Mouse (Mus musculus): ENCODE results near the gene Olfr228. TPM values are rescaled to one million over a fixed set of nuclear protein-coding genes. Genes with fewer than 3 reads are reported as not detected.
"Not testable (repeated sequence)": the region's sequence is repeated elsewhere in the genome, so short reads cannot be mapped to it uniquely, and the experiment has no call there.

Olfr228 gene
- polyA plus RNA-seq (2015; fragmentation: Nextera tagmentation; extraction: Ambion mirVana) = not detected in 2 replicates

DNA sequence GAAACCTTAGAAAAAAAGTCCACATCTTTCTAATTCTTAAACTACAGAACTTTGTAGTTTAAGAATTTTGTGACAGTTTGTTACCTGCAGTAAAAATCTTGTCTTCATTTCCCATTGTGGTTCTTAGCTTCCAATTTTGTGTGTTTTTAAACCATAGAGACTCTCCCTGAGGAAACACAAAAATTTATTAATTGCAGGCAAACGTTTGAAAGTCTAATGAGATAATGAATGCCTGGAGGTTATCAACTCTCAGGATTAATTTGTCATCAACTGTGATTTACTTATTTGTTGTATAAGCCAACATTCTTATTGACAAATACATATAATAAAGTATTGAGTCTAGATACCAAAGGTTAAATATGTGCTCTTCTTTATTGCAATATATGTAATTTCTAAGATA, at the start of gene Olfr228:
TSS of gene Olfr228 (minus strand) at position 101 of the 400 bp plus-strand sequence.
- Histone ChIP-seq H3K9ac (no peak within 1 kb of the TSS), H3K9me3 (no peaks in the 10 kb centered on the region), H3K4me3 (no peak within 1 kb of the TSS), H3K4me1 (no peaks in the 10 kb centered on the region), H3K4me2 (replicated peaks) (no peak within 1 kb of the TSS), H3K36me3 (no peaks in the 10 kb centered on the region), H3K27me3 (no peaks in the 10 kb centered on the region), H3K27ac (no peak within 1 kb of the TSS)
- ATAC-seq (ENCODE audit: low FRiP score, low read depth) = no peak
- WGBS = 29% methylated on average over 1 of the region's 1 CpGs

DNA sequence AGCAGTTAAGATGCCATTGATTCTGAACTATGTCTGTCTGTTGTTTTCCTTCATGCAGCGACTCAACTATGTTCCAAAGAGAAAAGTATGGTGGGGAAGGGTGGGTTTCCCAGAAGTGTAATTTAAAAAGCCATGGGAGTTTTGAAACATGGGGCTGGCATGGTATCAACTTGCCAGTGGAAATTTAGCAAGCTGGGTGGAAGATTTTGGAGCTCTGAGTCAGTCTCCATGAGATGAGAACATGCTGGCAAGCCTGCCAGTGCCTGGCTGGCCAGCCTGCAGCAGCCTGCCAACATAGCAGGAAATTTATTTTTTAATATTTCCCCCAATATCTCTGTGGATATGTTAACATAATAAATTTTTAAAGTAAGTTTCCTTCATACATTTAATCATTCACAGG, 43.8 kb upstream of the Olfr228 start:
- no peak overlapping the region for H3K4me3 ChIP-seq
- H3K4me2 ChIP-seq (replicated peaks) = no peak overlapping the region
- no peak for ATAC-seq (ENCODE audit: low FRiP score, low read depth)
- 74% methylated on average over 1 of the region's 1 CpGs for WGBS
- H3K27ac ChIP-seq = no peak overlapping the region
- no peaks in the 10 kb centered on the region for H3K9me3 ChIP-seq
- no peaks in the 10 kb centered on the region for H3K36me3 ChIP-seq
- H3K4me1 ChIP-seq = no peaks in the 10 kb centered on the region
- no peaks in the 10 kb centered on the region for H3K27me3 ChIP-seq
- H3K9ac ChIP-seq = no peak overlapping the region

DNA sequence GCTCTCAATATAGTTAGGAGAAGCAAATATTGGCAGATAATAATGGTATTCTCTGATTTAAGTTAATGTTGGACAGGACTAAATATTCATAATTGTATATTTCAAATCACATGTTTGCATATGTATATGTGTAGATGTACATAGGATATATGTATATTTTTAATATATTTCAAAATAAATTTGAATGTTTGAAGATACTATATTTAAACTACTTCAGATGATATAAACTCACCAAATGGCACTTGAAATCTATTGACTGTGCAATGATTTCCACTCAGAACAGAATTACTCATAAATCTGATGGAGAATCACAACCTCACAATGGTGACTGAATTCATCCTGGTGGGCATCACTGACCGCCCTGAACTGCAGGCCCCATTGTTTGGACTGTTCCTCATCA, 21.0 kb upstream of the Olfr228 start, which contains the start of gene Olfr1076:
TSS of gene Olfr1076 (plus strand) at position 301 of the 400 bp plus-strand sequence.
- H3K4me2 ChIP-seq (replicated peaks) = no peak within 1 kb of the TSS
- H3K27ac ChIP-seq = no peak within 1 kb of the TSS
- ATAC-seq (ENCODE audit: low FRiP score, low read depth) = no peak
- no peaks in the 10 kb centered on the region for H3K36me3 ChIP-seq
- no peaks in the 10 kb centered on the region for H3K9me3 ChIP-seq
- no peak within 1 kb of the TSS for H3K4me3 ChIP-seq
- H3K27me3 ChIP-seq = no peaks in the 10 kb centered on the region
- H3K4me1 ChIP-seq = no peaks in the 10 kb centered on the region
- no peak within 1 kb of the TSS for H3K9ac ChIP-seq
- WGBS = 58% methylated on average over 1 of the region's 1 CpGs

GRCm38 (mm10) chr2:86464442-86465109, 22.6 kb downstream of the Olfr228 start:
- Histone ChIP-seq H3K27me3 (no peaks in the 10 kb centered on the region), H3K4me1 (no peaks in the 10 kb centered on the region), H3K9ac (no peak overlapping the region), H3K27ac (no peak overlapping the region), H3K4me3 (no peak overlapping the region), H3K36me3 (no peaks in the 10 kb centered on the region), H3K4me2 (replicated peaks) (0 out of 2 replicates have a peak overlapping the region, but pooled peaks have one; percentile 19), H3K9me3 (no peaks in the 10 kb centered on the region)
- ATAC-seq (ENCODE audit: low FRiP score, low read depth) = no peak; the same call in 1 of the 2 replicates
- WGBS = 33% methylated on average over 10 of the region's 10 CpGs

- Histone ChIP-seq H3K4me1 (no peaks in the 10 kb centered on the region), H3K27me3 (no peaks in the 10 kb centered on the region), H3K4me3 (no peak overlapping the region), H3K4me2 (replicated peaks) (no peak overlapping the region), H3K9me3 (no peaks in the 10 kb centered on the region), H3K9ac (no peak overlapping the region), H3K36me3 (no peaks in the 10 kb centered on the region), H3K27ac (no peak overlapping the region)
- ATAC-seq (ENCODE audit: low FRiP score, low read depth) = no peak
- 68% methylated on average over 1 of the region's 1 CpGs for WGBS
Measured at GRCm38 (mm10) chr2:86460434-86460833, 26.8 kb downstream of the Olfr228 start.

DNA sequence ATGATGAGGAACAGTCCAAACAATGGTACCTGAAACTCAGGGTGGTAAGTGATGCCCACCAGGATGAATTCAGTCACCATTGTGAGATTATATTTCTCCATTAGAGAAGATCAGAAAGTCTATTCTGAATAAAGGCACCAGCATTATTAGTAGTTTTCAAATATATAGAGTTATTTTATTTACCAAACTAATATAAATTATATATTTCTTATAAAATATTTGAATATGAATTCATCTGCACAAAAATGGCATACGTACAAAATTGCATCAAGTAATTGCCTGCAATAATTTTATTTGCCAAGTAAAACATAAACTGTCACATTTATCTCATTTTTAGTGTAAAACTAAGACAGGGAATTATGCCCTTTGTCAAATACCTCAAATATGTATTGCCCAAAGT, 31.0 kb downstream of the Olfr228 start, which contains the start of gene Olfr1066:
TSS of gene Olfr1066 (minus strand) at position 101 of the 400 bp plus-strand sequence.
- H3K27me3 ChIP-seq = no peaks in the 10 kb centered on the region
- H3K27ac ChIP-seq = no peak within 1 kb of the TSS
- 95% methylated on average over 1 of the region's 1 CpGs for WGBS
- H3K4me3 ChIP-seq = no peak within 1 kb of the TSS
- no peaks in the 10 kb centered on the region for H3K9me3 ChIP-seq
- H3K4me1 ChIP-seq = no peaks in the 10 kb centered on the region
- no peak for ATAC-seq (ENCODE audit: low FRiP score, low read depth)
- no peak within 1 kb of the TSS for H3K4me2 ChIP-seq (replicated peaks)
- H3K9ac ChIP-seq = no peak within 1 kb of the TSS
- no peaks in the 10 kb centered on the region for H3K36me3 ChIP-seq

DNA sequence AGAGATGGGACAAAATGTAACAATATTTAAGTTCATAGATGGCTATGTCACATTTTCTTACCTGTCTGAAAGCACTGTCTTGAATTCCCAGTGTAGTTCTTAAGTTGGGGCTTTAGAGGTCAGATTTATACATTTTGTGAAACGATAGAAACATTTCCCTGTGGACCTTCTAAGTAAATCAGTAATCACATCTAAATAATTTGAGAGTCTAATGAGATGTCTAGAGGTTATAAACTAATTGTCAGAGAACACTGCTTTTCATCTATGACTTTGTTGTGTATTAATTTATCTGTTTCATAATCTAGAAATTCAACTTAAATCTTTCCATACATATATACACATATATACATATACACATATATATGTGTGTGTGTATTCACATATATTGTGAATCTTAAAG, 36.7 kb downstream of the Olfr228 start, which contains the start of gene Olfr1065:
TSS of gene Olfr1065 (minus strand) at position 101 of the 400 bp plus-strand sequence.
- WGBS = 90% methylated on average over 1 of the region's 1 CpGs
- ATAC-seq (ENCODE audit: low FRiP score, low read depth) = not testable (repeated sequence)

GRCm38 (mm10) chr2:86442101-86442500, 45.1 kb downstream of the Olfr228 start:
- WGBS = 71% methylated on average over 1 of the region's 1 CpGs
- H3K4me2 ChIP-seq (replicated peaks); H3K4me3 ChIP-seq; H3K4me1 ChIP-seq; H3K27ac ChIP-seq; H3K36me3 ChIP-seq; H3K27me3 ChIP-seq; H3K9me3 ChIP-seq; H3K9ac ChIP-seq; ATAC-seq (ENCODE audit: low FRiP score, low read depth): not testable (repeated sequence)

More for the DNA sequence above, 36.7 kb downstream of the Olfr228 start, which contains the start of gene Olfr1065:
- not testable (repeated sequence) for H3K9me3 ChIP-seq; H3K4me1 ChIP-seq; H3K9ac ChIP-seq; H3K27me3 ChIP-seq; H3K4me3 ChIP-seq; H3K4me2 ChIP-seq (replicated peaks); H3K27ac ChIP-seq; H3K36me3 ChIP-seq

Other genes starting within 250 kb of the Olfr228 start
- gene Olfr1048, start 247.1 kb downstream of the Olfr228 start, polyA plus RNA-seq (2015; fragmentation: Nextera tagmentation; extraction: Ambion mirVana) = not detected in 2 replicates
- gene Olfr1049, start 229.1 kb downstream of the Olfr228 start, polyA plus RNA-seq (2015; fragmentation: Nextera tagmentation; extraction: Ambion mirVana) = not detected in 2 replicates
- gene Olfr1051, start 208.3 kb downstream of the Olfr228 start, polyA plus RNA-seq (2015; fragmentation: Nextera tagmentation; extraction: Ambion mirVana) = not detected in 2 replicates
- gene Olfr1052, start 194.9 kb downstream of the Olfr228 start, polyA plus RNA-seq (2015; fragmentation: Nextera tagmentation; extraction: Ambion mirVana) = not detected in 2 replicates
- not detected in 2 replicates for gene Olfr1053, start 172.1 kb downstream of the Olfr228 start, polyA plus RNA-seq (2015; fragmentation: Nextera tagmentation; extraction: Ambion mirVana)
- not detected in 2 replicates for gene Olfr1054, start 152.0 kb downstream of the Olfr228 start, polyA plus RNA-seq (2015; fragmentation: Nextera tagmentation; extraction: Ambion mirVana)
- not detected in 2 replicates for gene Olfr1055, start 137.1 kb downstream of the Olfr228 start, polyA plus RNA-seq (2015; fragmentation: Nextera tagmentation; extraction: Ambion mirVana)
- gene Olfr1056, start 124.9 kb downstream of the Olfr228 start, polyA plus RNA-seq (2015; fragmentation: Nextera tagmentation; extraction: Ambion mirVana) = not detected in 2 replicates
- not detected in 2 replicates for gene Olfr1057, start 109.0 kb downstream of the Olfr228 start, polyA plus RNA-seq (2015; fragmentation: Nextera tagmentation; extraction: Ambion mirVana)
- gene Olfr1058, start 98.8 kb downstream of the Olfr228 start, polyA plus RNA-seq (2015; fragmentation: Nextera tagmentation; extraction: Ambion mirVana) = not detected in 2 replicates
- gene Olfr1061, start 73.3 kb downstream of the Olfr228 start, polyA plus RNA-seq (2015; fragmentation: Nextera tagmentation; extraction: Ambion mirVana) = not detected in 2 replicates
- not detected in 2 replicates for gene Olfr1062, start 60.6 kb downstream of the Olfr228 start, polyA plus RNA-seq (2015; fragmentation: Nextera tagmentation; extraction: Ambion mirVana)
- not detected in 2 replicates for gene Olfr1065, start 36.8 kb downstream of the Olfr228 start, polyA plus RNA-seq (2015; fragmentation: Nextera tagmentation; extraction: Ambion mirVana)
- not detected in 2 replicates for gene Olfr1066, start 31.1 kb downstream of the Olfr228 start, polyA plus RNA-seq (2015; fragmentation: Nextera tagmentation; extraction: Ambion mirVana)
- gene Olfr1076, start 21.1 kb upstream of the Olfr228 start, polyA plus RNA-seq (2015; fragmentation: Nextera tagmentation; extraction: Ambion mirVana) = not detected in 2 replicates
- not detected in 2 replicates for gene Olfr1079, start 55.1 kb upstream of the Olfr228 start, polyA plus RNA-seq (2015; fragmentation: Nextera tagmentation; extraction: Ambion mirVana)
- gene Olfr1080, start 70.8 kb upstream of the Olfr228 start, polyA plus RNA-seq (2015; fragmentation: Nextera tagmentation; extraction: Ambion mirVana) = not detected in 2 replicates
- not detected in 2 replicates for gene Olfr1082, start 111.6 kb upstream of the Olfr228 start, polyA plus RNA-seq (2015; fragmentation: Nextera tagmentation; extraction: Ambion mirVana)
- not detected in 2 replicates for gene Olfr1084, start 152.3 kb upstream of the Olfr228 start, polyA plus RNA-seq (2015; fragmentation: Nextera tagmentation; extraction: Ambion mirVana)
- not detected in 2 replicates for gene Olfr1085, start 174.6 kb upstream of the Olfr228 start, polyA plus RNA-seq (2015; fragmentation: Nextera tagmentation; extraction: Ambion mirVana)
- not detected in 2 replicates for gene Olfr1086, start 192.7 kb upstream of the Olfr228 start, polyA plus RNA-seq (2015; fragmentation: Nextera tagmentation; extraction: Ambion mirVana)
- gene Olfr1087, start 211.0 kb upstream of the Olfr228 start, polyA plus RNA-seq (2015; fragmentation: Nextera tagmentation; extraction: Ambion mirVana) = not detected in 2 replicates
- gene Olfr1089, start 246.3 kb upstream of the Olfr228 start, polyA plus RNA-seq (2015; fragmentation: Nextera tagmentation; extraction: Ambion mirVana) = not detected in 2 replicates